Mouse (Mus musculus) midbrain, embryonic 16.5 days (tissue): ENCODE measurements around the gene Gm15319. TPM values are rescaled to one million over a fixed set of nuclear protein-coding genes. Genes with fewer than 3 reads are reported as not detected.
"Not testable (repeated sequence)": the region's sequence is repeated elsewhere in the genome, so short reads cannot be mapped to it uniquely, and the experiment has no call there.

ENCODE experiments used
- ATAC-seq: fragments of 200-750 bp; cut with Nextera tagmentation; 2 replicates; pipeline ENCODE4 v1.8.0; 2017; ENCODE audit warnings: moderate TSS enrichment
- H3K27ac ChIP-seq: fragments of 300-500 bp; sonication (generic); 2 replicates; pipeline ENCODE4 v1.5.1; 2014; ENCODE audit warnings: mild to moderate bottlenecking, low read length, mixed read lengths
- H3K27me3 ChIP-seq: fragments of 300-500 bp; sonication (generic); 2 replicates; pipeline ENCODE4 v1.6.1; 2014; ENCODE audit warnings: low read depth, low read length, mixed read lengths; ENCODE audit not compliant: control insufficient read depth, insufficient read depth
- H3K36me3 ChIP-seq: fragments of 300-500 bp; sonication (generic); 2 replicates; pipeline ENCODE4 v1.6.1; 2014; ENCODE audit warnings: mild to moderate bottlenecking, low read length, moderate library complexity, mixed read lengths; ENCODE audit not compliant: control insufficient read depth, insufficient read depth
- H3K4me1 ChIP-seq: fragments of 300-500 bp; sonication (generic); 2 replicates; pipeline ENCODE4 v1.6.1; 2014; ENCODE audit warnings: mild to moderate bottlenecking, low read length, mixed read lengths; ENCODE audit not compliant: control insufficient read depth, insufficient read depth
- H3K4me2 ChIP-seq: fragments of 300-500 bp; sonication (generic); 2 replicates; pipeline ENCODE4 v1.6.1; 2014; ENCODE audit warnings: mild to moderate bottlenecking, low read length, mixed read lengths
- H3K4me3 ChIP-seq: fragments of 300-500 bp; sonication (generic); 2 replicates; pipeline ENCODE4 v1.5.1; 2014; ENCODE audit warnings: low read depth, mild to moderate bottlenecking, low read length, moderate library complexity, mixed read lengths
- H3K9ac ChIP-seq: fragments of 300-500 bp; sonication (generic); 2 replicates; pipeline ENCODE4 v1.6.1; 2014; ENCODE audit warnings: low read depth, low read length, mixed read lengths
- H3K9me3 ChIP-seq: fragments of 300-500 bp; sonication (generic); replicated peaks from 2 replicates; pipeline ENCODE4 v1.6.1; 2014; ENCODE audit warnings: mild to moderate bottlenecking, low read length, mixed read lengths; ENCODE audit not compliant: control insufficient read depth, poor library complexity, severe bottlenecking
- WGBS: fragments of 180-500 bp; shearing (Covaris S2); extraction: QIAGEN DNeasy Blood & Tissue Kit; methylation state at CpG from one replicate; pipeline ENCODE4 v1.1.7; 2014; 5-methylcytosine and 5-hydroxymethylcytosine counted together
- polyA plus RNA-seq: library from polyadenylated mRNA; unstranded; fragments of >200 nt; fragmentation: Nextera tagmentation; extraction: Ambion mirVana; gene quantifications from 2 replicates; pipeline ENCODE4 v1.2.1, GENCODE M21; 2015

Gm15319 gene
- polyA plus RNA-seq, 1 experiment from 2014 or later = not detected

GRCm38 (mm10) chr8:20302759-20303158, 60.3 kb downstream of the Gm15319 start:
- not testable (repeated sequence) for H3K27me3 ChIP-seq, H3K9ac ChIP-seq, H3K4me3 ChIP-seq, H3K27ac ChIP-seq, H3K4me2 ChIP-seq, H3K9me3 ChIP-seq, H3K4me1 ChIP-seq, H3K36me3 ChIP-seq, ATAC-seq
- WGBS = 95% methylated on average over 5 of the region's 6 CpGs

- not testable (repeated sequence) for H3K4me3 ChIP-seq, ATAC-seq, H3K4me1 ChIP-seq
Measured at GRCm38 (mm10) chr8:20300042-20300441, 63.0 kb downstream of the Gm15319 start.

GRCm38 (mm10) chr8:20297939-20298505, 65.0 kb downstream of the Gm15319 start:
- ATAC-seq, H3K4me2 ChIP-seq, H3K27me3 ChIP-seq, H3K4me1 ChIP-seq, H3K27ac ChIP-seq, H3K9ac ChIP-seq, H3K36me3 ChIP-seq, H3K4me3 ChIP-seq, H3K9me3 ChIP-seq: not testable (repeated sequence)
- 83% methylated on average over 12 of the region's 13 CpGs for WGBS

More at GRCm38 (mm10) chr8:20300042-20300441, 63.0 kb downstream of the Gm15319 start:
- not testable (repeated sequence) for H3K9ac ChIP-seq, H3K27ac ChIP-seq, H3K9me3 ChIP-seq, H3K4me2 ChIP-seq, H3K27me3 ChIP-seq, H3K36me3 ChIP-seq
- 82% methylated on average over 4 of the region's 4 CpGs for WGBS

DNA sequence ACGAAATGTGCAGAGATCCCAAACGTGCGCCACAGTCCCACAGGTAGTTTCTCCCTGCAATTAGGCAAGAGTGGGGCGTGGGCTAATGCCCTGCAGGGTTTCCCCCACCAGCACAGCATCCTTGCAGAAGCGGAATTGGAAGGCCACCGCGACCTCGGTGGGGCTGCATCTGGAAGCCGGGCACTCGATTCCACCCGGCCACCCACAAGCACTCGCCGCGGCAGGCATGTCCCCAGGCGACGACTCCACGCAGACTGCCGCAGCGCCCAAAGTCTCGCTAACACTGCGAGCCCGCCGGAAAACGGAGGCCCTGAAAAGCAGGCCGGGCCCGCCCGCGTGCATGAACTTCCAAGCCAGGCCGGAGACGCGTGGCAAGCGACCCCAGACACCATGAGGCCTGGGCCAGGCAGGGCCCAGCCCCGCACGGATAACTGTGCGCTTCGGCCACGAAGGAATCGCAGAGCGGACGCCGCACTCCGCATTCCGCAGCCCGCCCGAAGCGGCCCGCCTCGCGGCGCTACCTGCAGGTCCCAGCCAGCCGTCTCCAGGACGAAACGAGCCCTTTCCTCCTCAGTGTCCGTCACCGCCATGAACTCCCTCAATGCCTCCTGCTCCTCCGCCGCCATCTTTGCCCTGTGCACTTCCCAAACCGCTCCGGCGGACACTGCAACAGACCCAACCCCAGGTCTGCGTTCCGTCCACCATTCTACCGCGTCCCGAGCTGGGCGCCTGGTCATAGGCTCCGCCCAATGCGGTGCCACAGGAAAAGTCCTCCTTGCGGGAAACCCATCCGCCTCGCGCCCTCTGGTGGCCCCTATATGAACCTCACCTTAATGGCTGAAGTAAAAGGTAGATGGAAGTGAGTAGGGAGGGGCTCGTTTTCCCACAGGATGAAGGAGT, 66.0 kb downstream of the Gm15319 start:
- peak overlapping the region; percentile 61 for H3K4me2 ChIP-seq
- WGBS = 8% methylated on average over 61 of the region's 73 CpGs
- ATAC-seq = peak; percentile 100
- H3K9ac ChIP-seq = peak overlapping the region; percentile 84
- not testable (repeated sequence) for H3K9me3 ChIP-seq, H3K27me3 ChIP-seq, H3K36me3 ChIP-seq, H3K4me1 ChIP-seq
- H3K4me3 ChIP-seq = peak overlapping the region; percentile 60
- peak overlapping the region; percentile 71 for H3K27ac ChIP-seq

GRCm38 (mm10) chr8:20295881-20296280, 67.1 kb downstream of the Gm15319 start:
- H3K9me3 ChIP-seq, H3K4me3 ChIP-seq, H3K27me3 ChIP-seq, H3K9ac ChIP-seq, H3K27ac ChIP-seq, H3K4me2 ChIP-seq, H3K4me1 ChIP-seq, ATAC-seq, H3K36me3 ChIP-seq: not testable (repeated sequence)
- 92% methylated on average over 2 of the region's 4 CpGs for WGBS

- not testable (repeated sequence) for H3K4me2 ChIP-seq, H3K4me1 ChIP-seq, H3K9me3 ChIP-seq, H3K27me3 ChIP-seq, H3K4me3 ChIP-seq, ATAC-seq, H3K27ac ChIP-seq, H3K9ac ChIP-seq, H3K36me3 ChIP-seq
- WGBS = 91% methylated on average over 3 of the region's 4 CpGs
Measured at GRCm38 (mm10) chr8:20294826-20295225, 68.2 kb downstream of the Gm15319 start.

GRCm38 (mm10) chr8:20293966-20294365, 69.0 kb downstream of the Gm15319 start:
- ATAC-seq, H3K4me3 ChIP-seq, H3K27ac ChIP-seq, H3K4me2 ChIP-seq, H3K27me3 ChIP-seq, H3K9ac ChIP-seq, H3K36me3 ChIP-seq, H3K9me3 ChIP-seq, H3K4me1 ChIP-seq: not testable (repeated sequence)

- H3K4me2 ChIP-seq, H3K9me3 ChIP-seq, H3K4me1 ChIP-seq, H3K9ac ChIP-seq, H3K27me3 ChIP-seq, H3K4me3 ChIP-seq, H3K27ac ChIP-seq, ATAC-seq, H3K36me3 ChIP-seq: not testable (repeated sequence)
- 85% methylated on average over 4 of the region's 8 CpGs for WGBS
Measured at GRCm38 (mm10) chr8:20290015-20290414, 73.0 kb downstream of the Gm15319 start.

GRCm38 (mm10) chr8:20288878-20289277, 74.1 kb downstream of the Gm15319 start:
- H3K4me2 ChIP-seq, H3K36me3 ChIP-seq, H3K9ac ChIP-seq, ATAC-seq, H3K27me3 ChIP-seq, H3K9me3 ChIP-seq, H3K4me3 ChIP-seq, H3K27ac ChIP-seq, H3K4me1 ChIP-seq: not testable (repeated sequence)
- WGBS = 67% methylated on average over 1 of the region's 3 CpGs
